Mouse (Mus musculus): ENCODE measurements around the gene Wasf3.

- TF ChIP-seq ZC3H11A (IDR thresholded peaks at IDR 0.05; ENCODE audit: borderline replicate concordance, low read depth, low read length) (no peak), MAFK (IDR thresholded peaks at IDR 0.05; ENCODE audit: insufficient read depth, low read depth, low read length) (no peak), ZNF384 (IDR thresholded peaks at IDR 0.05; ENCODE audit: low read depth, low read length) (no peak), HCFC1 (IDR thresholded peaks at IDR 0.05; ENCODE audit: borderline replicate concordance, insufficient read depth, low read length) (no peak), CHD2 (IDR thresholded peaks at IDR 0.05; ENCODE audit: low read depth, low read length) (no peak)
These were observed 2.5 kb upstream of the Wasf3 start for GRCm38 (mm10) chr5:146382268-146382667.

All from ES-E14 (cell line).